Mouse (Mus musculus): ENCODE results near the gene Pcnx2. TPM values are rescaled to one million over a fixed set of nuclear protein-coding genes. Genes with fewer than 3 reads are reported as not detected.

Pcnx2 gene
- polyA plus RNA-seq, 1 experiment, result not detected

- TF ChIP-seq GATA1 (IDR thresholded peaks at IDR 0.05; ENCODE audit: low read length), result no peak
These were observed 91.7 kb downstream of the Pcnx2 start for GRCm38 (mm10) chr8:125806459-125806858.

DNA sequence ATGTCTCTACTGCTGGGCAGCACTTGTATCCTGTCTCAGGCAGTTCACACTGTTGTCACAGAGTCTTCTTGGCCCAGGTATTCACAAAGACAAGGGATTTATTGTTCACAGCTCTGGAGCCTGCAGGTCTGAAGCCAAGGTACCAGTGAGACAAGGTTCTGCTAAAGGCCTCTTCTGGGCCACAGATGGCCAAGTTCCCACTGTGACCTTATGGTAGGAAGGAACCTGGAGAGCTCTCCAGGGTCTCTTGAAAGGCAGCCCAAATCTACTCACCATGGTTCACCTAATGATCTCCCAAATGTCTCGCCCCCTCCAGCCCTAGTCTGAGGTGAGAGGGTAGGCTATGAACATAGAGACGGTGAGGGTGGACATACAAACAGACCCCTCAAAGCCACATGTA lies 101.1 kb downstream of the Pcnx2 start:
- no peak for TF ChIP-seq GATA1 (IDR thresholded peaks at IDR 0.05; ENCODE audit: low read length)

GRCm38 (mm10) chr8:125795341-125795740 lies 102.8 kb downstream of the Pcnx2 start:
- no peak for TF ChIP-seq GATA1 (IDR thresholded peaks at IDR 0.05; ENCODE audit: low read length)

- TF ChIP-seq GATA1 (IDR thresholded peaks at IDR 0.05; ENCODE audit: low read length), result no peak
These were observed 105.2 kb downstream of the Pcnx2 start for GRCm38 (mm10) chr8:125792816-125793455.

DNA sequence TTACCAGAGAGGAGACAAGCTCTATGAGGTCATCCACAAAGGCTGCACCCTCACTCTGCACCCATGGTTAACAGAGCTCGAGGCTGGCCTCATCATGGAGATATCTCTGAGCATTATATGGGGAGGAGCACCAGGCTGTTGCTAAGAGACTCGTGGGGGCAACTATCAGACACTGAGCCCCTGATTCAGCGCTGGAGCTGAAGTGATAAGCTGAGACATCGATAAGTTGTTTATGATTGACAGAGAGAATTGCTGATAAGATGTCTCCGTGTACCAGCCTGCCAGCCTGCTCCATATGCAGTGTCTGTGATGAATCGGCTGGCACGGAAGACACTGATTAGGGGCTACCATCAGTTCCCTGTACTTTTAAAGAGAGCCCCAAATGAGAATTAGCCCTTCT lies 111.2 kb downstream of the Pcnx2 start:
- TF ChIP-seq GATA1 (IDR thresholded peaks at IDR 0.05; ENCODE audit: low read length), result no peak

GRCm38 (mm10) chr8:125782161-125782560 lies 116.0 kb downstream of the Pcnx2 start:
- no peak for TF ChIP-seq GATA1 (IDR thresholded peaks at IDR 0.05; ENCODE audit: low read length)

DNA sequence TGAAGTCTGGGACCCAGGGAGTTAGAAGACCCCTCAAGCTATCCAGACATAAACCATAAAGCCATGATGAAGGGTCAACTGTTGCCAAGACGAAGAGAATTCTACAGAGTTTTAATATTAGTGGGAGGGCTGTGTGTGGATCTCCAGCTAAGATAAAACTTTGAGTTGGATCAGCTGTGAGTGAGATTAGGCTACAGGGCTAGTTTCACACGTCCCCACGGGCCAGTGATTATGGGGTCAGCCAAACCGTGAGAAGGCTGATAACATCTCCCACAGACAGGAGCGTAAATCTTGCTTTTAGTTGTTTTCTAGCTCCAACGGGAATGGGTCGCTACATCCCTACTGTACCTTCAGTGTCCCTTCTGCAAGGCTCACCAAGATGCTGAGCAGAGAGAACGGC lies 118.5 kb downstream of the Pcnx2 start:
- TF ChIP-seq GATA1 (IDR thresholded peaks at IDR 0.05; ENCODE audit: low read length), result no peak

DNA sequence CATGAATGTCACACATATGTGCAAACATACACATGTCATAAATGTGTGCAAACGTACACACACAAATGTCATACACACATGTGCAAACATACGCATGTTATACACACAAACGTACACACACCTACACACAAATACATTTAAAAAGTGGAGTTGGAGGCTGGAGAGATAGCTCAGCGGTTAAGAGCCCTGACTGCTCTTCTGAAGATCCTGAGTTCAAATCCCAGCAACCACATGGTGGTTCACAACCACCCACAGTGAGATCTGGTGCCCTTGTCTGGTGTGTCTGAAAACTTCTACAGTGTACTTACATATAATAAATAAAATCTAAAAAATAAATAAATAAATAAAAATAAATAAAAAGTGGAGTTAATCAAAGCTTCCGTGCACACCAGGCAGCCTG lies 119.2 kb downstream of the Pcnx2 start:
- no peak for TF ChIP-seq GATA1 (IDR thresholded peaks at IDR 0.05; ENCODE audit: low read length)

DNA sequence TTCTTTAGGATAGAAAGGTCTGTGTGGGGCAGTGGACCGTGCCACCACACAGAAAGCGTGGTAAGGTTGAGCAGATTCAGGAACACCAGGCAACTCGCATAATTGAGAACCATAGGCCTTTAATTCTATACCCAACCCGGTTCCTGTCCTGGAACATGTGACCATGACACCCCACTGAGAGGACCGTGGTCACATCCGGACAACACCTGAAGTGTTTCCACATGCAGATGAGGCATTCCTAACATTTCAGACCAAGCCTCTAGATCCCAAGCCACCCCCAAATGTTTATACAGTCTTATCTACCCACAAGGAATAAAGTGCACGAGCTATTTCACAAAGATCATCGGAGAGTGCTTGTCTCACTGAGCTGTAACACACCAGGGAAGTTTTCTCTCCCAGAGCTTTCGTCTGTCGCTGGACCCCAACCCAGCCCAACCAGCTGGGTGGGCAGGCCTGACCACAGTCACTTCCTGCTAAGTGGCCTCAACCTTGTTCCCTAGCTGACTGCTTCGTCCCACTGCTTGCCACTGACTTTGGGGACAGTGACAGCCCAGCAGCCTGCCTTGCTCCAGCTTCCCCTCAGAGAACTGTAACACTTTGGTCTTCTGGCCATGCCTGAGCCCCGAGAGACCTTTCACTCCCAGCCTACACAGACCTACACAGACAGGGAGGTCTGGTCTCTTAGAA lies 120.5 kb downstream of the Pcnx2 start:
- TF ChIP-seq GATA1 (IDR thresholded peaks at IDR 0.05; ENCODE audit: low read length), result no peak

DNA sequence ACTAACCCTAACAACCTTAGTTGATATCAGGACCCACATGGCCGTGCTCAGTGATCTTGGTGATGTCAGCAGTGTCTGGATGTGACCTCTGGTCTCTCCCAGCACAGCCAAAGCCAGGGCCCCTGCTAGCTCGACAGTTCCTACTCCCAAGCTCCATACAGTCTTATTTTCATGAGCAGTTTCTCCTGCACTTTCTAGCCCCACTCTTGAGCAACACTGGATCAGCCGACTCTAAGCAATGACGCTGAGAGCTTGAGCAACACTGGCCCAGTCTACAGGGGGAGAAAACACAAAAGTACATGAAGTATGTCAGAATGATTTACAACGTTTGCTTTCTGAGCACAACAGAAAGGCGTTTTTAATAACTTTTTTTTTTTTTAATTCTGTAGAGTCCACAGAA lies 121.3 kb downstream of the Pcnx2 start:
- TF ChIP-seq GATA1 (IDR thresholded peaks at IDR 0.05; ENCODE audit: low read length), result no peak

GRCm38 (mm10) chr8:125776314-125776713 lies 121.8 kb downstream of the Pcnx2 start:
- no peak for TF ChIP-seq GATA1 (IDR thresholded peaks at IDR 0.05; ENCODE audit: low read length)

DNA sequence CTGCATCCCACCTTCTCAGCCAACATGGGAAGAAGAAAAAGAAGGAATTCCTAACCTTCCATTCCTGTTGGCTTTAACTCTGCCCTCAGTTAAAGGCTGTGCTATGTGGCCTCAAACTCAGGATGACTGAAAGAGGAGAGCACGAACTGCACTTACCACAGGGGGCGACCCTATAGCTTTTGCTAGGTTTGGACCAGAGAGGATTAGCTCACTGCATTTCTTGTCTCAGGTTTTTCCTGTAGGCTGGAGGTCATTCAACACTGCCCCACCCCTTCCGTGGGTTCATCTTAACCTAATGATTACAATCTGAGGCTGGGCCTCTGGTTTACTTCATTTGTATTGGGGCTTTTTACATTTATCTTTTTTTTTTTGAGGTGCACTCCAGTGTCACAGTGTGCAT lies 123.1 kb downstream of the Pcnx2 start:
- TF ChIP-seq GATA1 (IDR thresholded peaks at IDR 0.05; ENCODE audit: low read length), result no peak

DNA sequence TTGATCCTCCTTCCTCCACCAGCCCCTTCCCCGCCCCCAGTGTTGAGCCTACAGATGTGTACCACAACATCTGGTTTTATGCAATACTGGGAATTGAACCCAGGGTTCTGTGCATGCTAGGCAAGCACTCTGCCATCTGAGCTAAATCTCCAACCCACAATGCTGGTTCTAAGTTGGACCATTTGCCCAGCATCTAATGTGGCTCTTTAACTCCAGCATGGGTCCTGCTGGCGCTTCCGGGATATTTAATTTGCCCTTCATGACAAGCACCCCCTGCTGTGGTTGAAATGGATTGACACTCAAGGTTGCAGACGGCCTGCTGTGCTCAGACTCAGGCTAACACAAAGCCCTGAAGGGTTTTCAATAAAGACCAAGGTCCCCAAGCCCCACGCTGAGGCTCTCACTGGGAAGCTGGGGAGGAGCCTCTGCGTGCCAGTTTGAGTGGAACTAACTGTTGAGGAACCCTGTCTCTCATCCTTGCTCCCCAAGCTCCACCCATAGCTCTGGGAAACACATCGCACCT lies 124.8 kb downstream of the Pcnx2 start:
- no peak for TF ChIP-seq GATA1 (IDR thresholded peaks at IDR 0.05; ENCODE audit: low read length)

- no peak for TF ChIP-seq GATA1 (IDR thresholded peaks at IDR 0.05; ENCODE audit: low read length)
These were observed 125.8 kb downstream of the Pcnx2 start for GRCm38 (mm10) chr8:125772300-125772699.

GRCm38 (mm10) chr8:125768079-125768478 lies 130.0 kb downstream of the Pcnx2 start:
- no peak for TF ChIP-seq GATA1 (IDR thresholded peaks at IDR 0.05; ENCODE audit: low read length)

DNA sequence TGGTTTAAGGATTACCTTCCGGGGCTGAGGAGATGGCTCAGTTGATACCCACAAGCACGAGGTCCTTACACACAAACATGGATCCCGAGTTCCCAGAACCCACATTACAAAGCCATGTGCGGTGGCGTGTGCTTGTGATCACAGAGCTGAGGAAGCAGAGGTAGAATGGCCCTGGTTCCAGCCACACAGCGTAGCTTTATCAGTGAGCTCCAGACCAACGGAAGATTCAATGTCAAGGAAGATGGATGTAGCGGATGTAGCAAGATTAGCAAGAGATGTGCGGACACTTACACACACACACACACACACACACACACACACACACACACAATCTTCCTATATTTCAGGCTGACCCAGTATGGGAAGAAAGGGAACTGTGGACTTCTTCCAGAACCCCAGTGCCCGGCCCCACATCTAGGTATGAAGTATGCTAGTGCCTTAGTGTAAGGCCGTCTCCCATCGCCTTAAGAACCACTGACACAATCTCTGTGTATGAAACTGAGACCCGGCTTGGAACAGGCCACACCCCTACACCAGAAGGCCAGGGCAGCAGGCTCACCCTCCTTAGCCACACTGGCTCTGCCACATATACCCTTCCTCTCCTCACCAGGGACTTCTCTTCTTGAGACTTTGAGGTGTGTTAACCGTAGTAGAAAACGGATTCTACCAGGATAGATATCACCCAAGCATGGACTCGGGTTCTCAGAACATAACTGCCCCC lies 134.9 kb downstream of the Pcnx2 start:
- no peak for TF ChIP-seq GATA1 (IDR thresholded peaks at IDR 0.05; ENCODE audit: low read length)

Measured in G1E-ER4 (cell line).